Mouse (Mus musculus) common myeloid progenitor, adult 5-6 weeks (primary cell): ENCODE measurements around the gene Vav3. TPM values are rescaled to one million over a fixed set of nuclear protein-coding genes. Genes with fewer than 3 reads are reported as not detected.

Experiments used
- ATAC-seq: replicated peaks from 2 replicates; pipeline ENCODE4 v1.8.0; 2016; ENCODE audit warnings: low read depth, mild to moderate bottlenecking, moderate TSS enrichment, inconsistent platforms; ENCODE audit not compliant: poor library complexity, severe bottlenecking
- total RNA-seq: library from RNA; stranded (forward); fragments of 200-1000, 187-1606 nt; gene quantifications from 2 replicates; pipeline ENCODE4 v1.2.3, GENCODE M21; 2017

Gene Vav3
- total RNA-seq, 1 experiment from 2014 or later, result 68.2 TPM

DNA sequence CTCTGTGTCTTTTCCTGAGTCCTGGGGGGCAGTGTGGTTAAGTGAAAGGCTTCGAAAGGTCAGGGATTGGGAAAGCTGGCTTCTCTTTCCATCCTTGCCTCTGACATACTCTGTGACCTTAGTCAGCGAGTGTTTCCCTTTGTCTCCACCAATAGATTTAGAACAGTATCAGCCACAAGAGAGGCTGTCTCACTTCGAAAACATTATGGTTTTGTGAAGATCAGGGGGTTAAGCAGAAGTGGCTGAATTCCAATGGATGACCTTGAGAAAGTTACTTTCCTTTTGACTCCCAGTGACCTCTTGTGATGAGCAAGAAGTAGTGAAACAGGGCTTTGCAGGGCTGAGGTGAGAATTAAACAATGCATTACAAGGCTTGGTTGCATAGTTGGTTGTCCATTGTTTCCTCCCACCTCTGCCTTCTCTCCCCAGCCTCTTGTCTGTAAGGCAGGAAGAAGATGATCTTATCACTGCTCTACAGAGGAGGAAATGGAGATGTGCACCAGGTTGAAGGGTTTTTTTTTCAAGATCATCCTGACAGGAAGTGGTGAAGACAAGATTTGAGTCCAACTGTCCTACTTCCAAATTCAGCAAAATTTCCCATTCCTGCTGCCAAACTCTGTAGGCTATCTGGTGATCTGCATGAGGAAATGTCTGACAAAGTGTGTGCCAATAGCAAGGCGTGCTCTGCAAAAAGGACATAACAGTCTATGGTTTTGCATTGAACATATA, 11.7 kb downstream of the Vav3 start:
- peak; percentile 56 for ATAC-seq

DNA sequence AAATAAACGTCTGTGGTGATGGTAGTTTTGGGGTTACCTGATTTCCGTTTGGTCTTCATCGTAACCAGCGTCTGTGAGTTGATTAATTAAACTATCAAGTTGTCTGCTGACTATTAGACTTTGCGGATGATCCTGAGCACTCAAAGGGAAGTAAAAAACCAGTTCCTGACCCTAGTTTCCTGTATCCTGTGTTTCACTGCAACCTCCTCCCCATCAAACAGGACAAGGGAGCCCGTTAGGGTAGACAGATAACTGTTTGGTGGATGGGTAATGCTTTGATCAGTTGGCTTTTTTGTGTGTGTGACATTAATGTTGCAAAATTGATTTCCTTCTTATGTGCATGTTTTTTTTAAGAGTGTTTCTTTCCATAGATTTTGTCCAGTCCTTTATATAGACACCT, 12.2 kb downstream of the Vav3 start:
- ATAC-seq, result peak; percentile 31; the same call in 1 of the 2 replicates

GRCm38 (mm10) chr3:109353814-109354213, 13.4 kb downstream of the Vav3 start:
- peak; percentile 33; the same call in 1 of the 2 replicates for ATAC-seq

- ATAC-seq, result no peak
These were observed 14.7 kb downstream of the Vav3 start for GRCm38 (mm10) chr3:109355158-109355557.

DNA sequence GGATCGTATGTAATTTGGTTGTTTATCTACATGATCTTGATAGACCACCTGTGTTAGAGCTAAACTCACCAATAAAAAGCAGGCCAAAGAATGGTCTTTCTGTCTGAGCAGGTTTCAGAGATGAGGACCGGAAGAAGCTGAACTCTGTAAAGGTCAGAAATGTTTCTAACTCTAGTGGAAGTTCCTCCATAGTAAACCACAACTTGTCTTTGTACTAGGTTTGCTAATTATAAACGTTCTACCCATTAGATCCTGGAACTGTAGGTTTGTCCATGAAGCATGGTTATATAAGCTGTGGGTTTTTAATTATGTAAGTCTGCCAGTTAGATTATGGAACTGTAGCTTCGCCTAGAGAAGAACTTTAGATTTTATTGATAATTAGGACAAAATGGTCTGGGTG, 20.3 kb downstream of the Vav3 start:
- peak; percentile 17 for ATAC-seq

GRCm38 (mm10) chr3:109361882-109362281, 21.4 kb downstream of the Vav3 start:
- peak; percentile 86 for ATAC-seq

- ATAC-seq, result peak; percentile 16
These were observed 21.9 kb downstream of the Vav3 start for GRCm38 (mm10) chr3:109362310-109362709.

GRCm38 (mm10) chr3:109363522-109363921, 23.1 kb downstream of the Vav3 start:
- ATAC-seq, result no peak

- no peak for ATAC-seq
These were observed 25.4 kb downstream of the Vav3 start for GRCm38 (mm10) chr3:109365875-109366274.

GRCm38 (mm10) chr3:109366411-109366851, 26.0 kb downstream of the Vav3 start:
- ATAC-seq, result no peak

- peak; percentile 34 for ATAC-seq
These were observed 28.2 kb downstream of the Vav3 start for GRCm38 (mm10) chr3:109368383-109369289.

- ATAC-seq, result no peak
These were observed 31.1 kb downstream of the Vav3 start for GRCm38 (mm10) chr3:109371576-109371975.

GRCm38 (mm10) chr3:109372678-109373077, 32.2 kb downstream of the Vav3 start:
- no peak for ATAC-seq

DNA sequence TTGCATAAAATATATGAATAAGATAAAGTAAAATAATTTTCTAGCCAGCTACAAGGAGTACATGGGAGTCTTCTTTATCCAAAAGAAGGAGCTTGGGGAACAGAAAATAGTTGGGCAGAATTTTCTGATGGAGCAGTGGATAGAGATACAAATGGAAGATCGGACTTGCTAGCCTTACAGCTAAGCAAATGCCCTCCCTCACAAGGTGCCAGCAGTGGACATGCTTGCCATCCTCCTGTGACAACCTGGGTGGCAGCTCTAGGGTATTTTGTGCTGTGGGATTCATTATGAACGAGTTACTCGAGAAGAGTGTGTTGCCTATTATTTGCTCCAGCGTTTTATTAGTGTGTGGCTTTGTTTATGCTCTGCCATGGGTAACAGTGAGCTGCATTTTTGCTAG, 37.8 kb downstream of the Vav3 start:
- no peak; the same call in 1 of the 2 replicates for ATAC-seq

- peak; percentile 98 for ATAC-seq
These were observed 38.2 kb downstream of the Vav3 start for GRCm38 (mm10) chr3:109378684-109379083.

DNA sequence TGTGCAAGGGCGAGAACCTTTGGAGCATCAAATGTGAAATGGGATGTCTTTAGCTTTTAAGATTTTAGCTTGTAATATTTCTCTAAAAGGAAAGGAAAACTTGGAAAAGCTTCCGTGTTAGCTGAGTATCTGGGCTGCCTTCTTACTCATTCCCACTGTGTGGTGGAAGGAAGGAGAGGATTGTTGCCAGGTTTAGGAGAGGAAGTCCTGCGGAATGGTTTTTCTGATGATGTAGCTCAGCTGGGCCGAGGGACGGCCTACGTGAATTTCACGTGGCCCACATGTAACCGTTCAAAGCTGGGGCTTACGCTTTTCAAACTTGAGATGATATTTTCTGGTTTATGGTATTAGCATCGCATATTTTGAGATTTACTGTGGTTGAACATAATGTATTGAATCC, 48.3 kb downstream of the Vav3 start:
- ATAC-seq, result no peak

GRCm38 (mm10) chr3:109401527-109401926, 61.1 kb downstream of the Vav3 start:
- ATAC-seq, result no peak

DNA sequence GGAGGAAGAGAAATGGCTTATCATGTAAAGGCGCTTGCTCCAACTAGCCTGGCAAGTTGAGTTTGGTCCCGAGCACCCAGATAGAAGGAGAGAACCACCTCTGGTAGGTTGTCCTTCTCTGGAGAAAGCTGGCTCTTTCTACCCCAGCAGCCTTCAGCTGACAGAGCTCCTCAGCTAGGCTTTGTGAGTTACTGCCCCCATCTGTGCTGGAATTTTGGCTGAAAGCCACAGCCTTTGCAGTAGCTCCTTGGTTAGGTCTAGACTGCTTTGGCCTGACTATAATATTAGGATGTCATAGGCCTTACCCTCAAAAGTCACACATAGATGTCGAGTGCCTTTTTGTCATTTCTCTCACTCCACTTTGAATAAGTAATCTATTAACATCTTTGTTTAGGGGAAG, 70.8 kb downstream of the Vav3 start:
- no peak for ATAC-seq

- ATAC-seq, result no peak
These were observed 80.0 kb downstream of the Vav3 start for GRCm38 (mm10) chr3:109420403-109420802.

- no peak for ATAC-seq
These were observed 80.6 kb downstream of the Vav3 start for GRCm38 (mm10) chr3:109421019-109421418.

DNA sequence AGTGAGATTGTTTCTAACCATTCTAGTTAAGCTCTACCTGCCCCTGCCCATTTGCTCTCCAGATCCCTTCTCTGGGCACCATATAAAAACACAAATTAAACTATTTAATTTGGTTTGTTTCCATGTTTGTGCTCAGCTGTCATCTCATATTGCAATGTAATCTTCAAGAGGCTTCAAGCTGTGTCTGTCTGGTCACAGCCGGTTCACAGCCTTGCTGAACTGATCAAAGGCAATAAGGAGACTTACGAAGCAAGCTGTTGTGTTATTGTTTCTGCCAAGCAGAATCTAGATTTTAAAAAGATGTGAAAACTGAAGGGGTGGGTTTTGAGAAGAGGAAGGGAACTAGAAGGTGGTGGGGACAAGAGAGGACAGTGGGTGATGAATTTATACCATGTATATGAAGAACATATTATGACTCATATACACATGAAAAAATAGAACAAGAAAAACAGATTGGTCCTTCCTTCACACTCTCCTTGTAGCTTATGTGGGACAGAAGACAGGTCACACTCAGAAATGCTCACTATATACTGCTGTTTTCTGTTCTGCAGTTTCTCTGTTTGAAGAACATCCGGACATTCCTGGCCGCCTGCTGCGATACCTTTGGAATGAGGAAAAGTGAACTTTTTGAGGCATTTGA, 83.1 kb downstream of the Vav3 start:
- ATAC-seq, result no peak
